Mouse (Mus musculus): ENCODE results near the gene Acnat2. TPM values are rescaled to one million over a fixed set of nuclear protein-coding genes. Genes with fewer than 3 reads are reported as not detected.
"Not testable (repeated sequence)": the region's sequence is repeated elsewhere in the genome, so short reads cannot be mapped to it uniquely, and the experiment has no call there.

The Acnat2 gene
- polyA plus RNA-seq, 1 experiment from 2014 or later: 0.27 TPM

GRCm38 (mm10) chr4:49357097-49357496, 50.9 kb downstream of the Acnat2 start:
- ATAC-seq (ENCODE audit: low FRiP score, low TSS enrichment): no peak
- Histone ChIP-seq H3K4me3 (ENCODE audit: low read length) (no peak overlapping the region), H3K9ac (ENCODE audit: low read depth, low read length) (no peak overlapping the region), H3K27ac (ENCODE audit: low read depth, low read length) (no peak overlapping the region), H3K36me3 (ENCODE audit: control insufficient read depth, insufficient read depth, low read length) (no peaks in the 10 kb centered on the region), H3K4me2 (replicated peaks; ENCODE audit: low read depth, low read length) (no peak overlapping the region), H3K27me3 (ENCODE audit: control insufficient read depth, insufficient read depth, low read length) (no peaks in the 10 kb centered on the region), H3K4me1 (ENCODE audit: control insufficient read depth, insufficient read depth, low read length) (no peaks in the 10 kb centered on the region), H3K9me3 (ENCODE audit: control insufficient read depth, low read length) (peaks cover 4% of the 10 kb centered on the region; the same call in 1 of the 2 replicates)
- WGBS: 71% methylated on average over 2 of the region's 2 CpGs

- no peak for ATAC-seq (ENCODE audit: low FRiP score, low TSS enrichment)
- 88% methylated on average over 4 of the region's 4 CpGs for WGBS
- Histone ChIP-seq H3K4me3 (ENCODE audit: low read length) (no peak overlapping the region), H3K4me2 (replicated peaks; ENCODE audit: low read depth, low read length) (no peak overlapping the region), H3K9ac (ENCODE audit: low read depth, low read length) (no peak overlapping the region), H3K36me3 (ENCODE audit: control insufficient read depth, insufficient read depth, low read length) (no peaks in the 10 kb centered on the region), H3K27me3 (ENCODE audit: control insufficient read depth, insufficient read depth, low read length) (no peaks in the 10 kb centered on the region), H3K4me1 (ENCODE audit: control insufficient read depth, insufficient read depth, low read length) (no peaks in the 10 kb centered on the region), H3K27ac (ENCODE audit: low read depth, low read length) (no peak overlapping the region), H3K9me3 (ENCODE audit: control insufficient read depth, low read length) (no peaks in the 10 kb centered on the region)
Measured at GRCm38 (mm10) chr4:49350470-49350869, 57.5 kb downstream of the Acnat2 start.

- Histone ChIP-seq H3K4me3 (ENCODE audit: low read length) (no peak overlapping the region), H3K27ac (ENCODE audit: low read depth, low read length) (no peak overlapping the region), H3K4me1 (ENCODE audit: control insufficient read depth, insufficient read depth, low read length) (no peaks in the 10 kb centered on the region), H3K27me3 (ENCODE audit: control insufficient read depth, insufficient read depth, low read length) (no peaks in the 10 kb centered on the region), H3K4me2 (replicated peaks; ENCODE audit: low read depth, low read length) (no peak overlapping the region), H3K9me3 (ENCODE audit: control insufficient read depth, low read length) (no peaks in the 10 kb centered on the region), H3K36me3 (ENCODE audit: control insufficient read depth, insufficient read depth, low read length) (no peaks in the 10 kb centered on the region), H3K9ac (ENCODE audit: low read depth, low read length) (no peak overlapping the region)
- WGBS: 84% methylated on average over 2 of the region's 2 CpGs
- no peak for ATAC-seq (ENCODE audit: low FRiP score, low TSS enrichment)
Measured at GRCm38 (mm10) chr4:49348677-49349076, 59.3 kb downstream of the Acnat2 start.

GRCm38 (mm10) chr4:49348001-49348400, 60.0 kb downstream of the Acnat2 start:
- not testable (repeated sequence) for H3K4me2 ChIP-seq (replicated peaks; ENCODE audit: low read depth, low read length); H3K9ac ChIP-seq (ENCODE audit: low read depth, low read length); H3K9me3 ChIP-seq (ENCODE audit: control insufficient read depth, low read length); H3K36me3 ChIP-seq (ENCODE audit: control insufficient read depth, insufficient read depth, low read length); H3K27me3 ChIP-seq (ENCODE audit: control insufficient read depth, insufficient read depth, low read length); H3K4me1 ChIP-seq (ENCODE audit: control insufficient read depth, insufficient read depth, low read length); H3K27ac ChIP-seq (ENCODE audit: low read depth, low read length); H3K4me3 ChIP-seq (ENCODE audit: low read length); ATAC-seq (ENCODE audit: low FRiP score, low TSS enrichment)
- 81% methylated on average over 1 of the region's 1 CpGs for WGBS

- not testable (repeated sequence) for H3K9ac ChIP-seq (ENCODE audit: low read depth, low read length); H3K4me3 ChIP-seq (ENCODE audit: low read length); H3K36me3 ChIP-seq (ENCODE audit: control insufficient read depth, insufficient read depth, low read length); H3K9me3 ChIP-seq (ENCODE audit: control insufficient read depth, low read length); H3K27ac ChIP-seq (ENCODE audit: low read depth, low read length); H3K4me2 ChIP-seq (replicated peaks; ENCODE audit: low read depth, low read length); H3K27me3 ChIP-seq (ENCODE audit: control insufficient read depth, insufficient read depth, low read length); H3K4me1 ChIP-seq (ENCODE audit: control insufficient read depth, insufficient read depth, low read length); ATAC-seq (ENCODE audit: low FRiP score, low TSS enrichment)
- 73% methylated on average over 3 of the region's 3 CpGs for WGBS
Measured at GRCm38 (mm10) chr4:49340091-49340490, 67.9 kb downstream of the Acnat2 start.

- not testable (repeated sequence) for H3K27ac ChIP-seq (ENCODE audit: low read depth, low read length); H3K4me1 ChIP-seq (ENCODE audit: control insufficient read depth, insufficient read depth, low read length); H3K9ac ChIP-seq (ENCODE audit: low read depth, low read length); ATAC-seq (ENCODE audit: low FRiP score, low TSS enrichment); H3K4me2 ChIP-seq (replicated peaks; ENCODE audit: low read depth, low read length); H3K4me3 ChIP-seq (ENCODE audit: low read length); H3K9me3 ChIP-seq (ENCODE audit: control insufficient read depth, low read length); H3K36me3 ChIP-seq (ENCODE audit: control insufficient read depth, insufficient read depth, low read length); H3K27me3 ChIP-seq (ENCODE audit: control insufficient read depth, insufficient read depth, low read length)
- 77% methylated on average over 3 of the region's 4 CpGs for WGBS
Measured at GRCm38 (mm10) chr4:49337949-49338348, 70.0 kb downstream of the Acnat2 start.

Other genes starting within 250 kb of the Acnat2 start
- not detected in 2 replicates for gene Acnat1, start 65.8 kb upstream of the Acnat2 start, polyA plus RNA-seq (2014; fragmentation: Nextera tagmentation; extraction: Ambion mirVana)
- gene Baat, start 98.4 kb upstream of the Acnat2 start, polyA plus RNA-seq (2014; fragmentation: Nextera tagmentation; extraction: Ambion mirVana): 0.16 TPM in 1 of 2 replicates, not detected in the other
- gene Mrpl50, start 112.9 kb upstream of the Acnat2 start, polyA plus RNA-seq (2014; fragmentation: Nextera tagmentation; extraction: Ambion mirVana): 86.6 and 90.7 TPM in 2 replicates
- 5.9 and 10.4 TPM in 2 replicates for gene Zfp189, start 113.0 kb upstream of the Acnat2 start, polyA plus RNA-seq (2014; fragmentation: Nextera tagmentation; extraction: Ambion mirVana)
- 43.9 and 77.0 TPM in 2 replicates for gene Aldob, start 141.4 kb upstream of the Acnat2 start, polyA plus RNA-seq (2014; fragmentation: Nextera tagmentation; extraction: Ambion mirVana)
- 11.2 and 16.3 TPM in 2 replicates for gene Tmem246, start 189.7 kb upstream of the Acnat2 start, polyA plus RNA-seq (2014; fragmentation: Nextera tagmentation; extraction: Ambion mirVana)
- gene Rnf20, start 223.9 kb upstream of the Acnat2 start, polyA plus RNA-seq (2014; fragmentation: Nextera tagmentation; extraction: Ambion mirVana): 39.1 and 61.1 TPM in 2 replicates

All from kidney, embryonic 14.5 days (tissue).